Mouse (Mus musculus) spleen, adult 18-20 months (tissue): ENCODE measurements around the gene Tmem35b.
A peak's percentile ranks its signal among the peaks of the same experiment; 100 is the strongest.
"Not testable (repeated sequence)": the region's sequence is repeated elsewhere in the genome, so short reads cannot be mapped to it uniquely, and the experiment has no call there.

Experiments
- DNase-seq, 2 experiments: peaks; one replicate each; pipeline ENCODE4 v3.0.0; 2022; ENCODE audit warnings: mixed read lengths in 2 of 2

Tmem35b gene

GRCm38 (mm10) chr4:127123391-127123790 lies at the start of gene Tmem35b:
Gene Tmem35b (plus strand): TSS chr4:127123691.
- no peak for DNase-seq

DNA sequence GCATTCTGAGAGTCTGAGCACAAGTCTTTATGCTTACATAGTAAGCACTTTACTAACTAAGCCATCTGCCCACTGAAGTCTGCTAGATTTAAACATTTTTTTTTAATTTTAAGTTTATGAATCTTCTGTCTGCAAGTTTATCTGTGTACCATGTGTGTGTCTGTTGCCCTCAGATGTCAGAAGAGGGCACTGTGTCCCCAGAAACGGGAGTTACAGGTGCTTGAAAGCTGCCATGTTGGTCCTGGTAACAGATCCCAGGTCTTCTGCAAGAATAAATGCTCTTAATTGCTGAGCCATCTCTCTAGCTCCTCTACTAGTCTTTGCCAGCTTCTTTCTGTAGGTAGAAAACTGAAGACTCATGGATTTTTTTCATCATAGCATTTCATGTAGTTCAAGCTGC lies 48.6 kb upstream of the Tmem35b start:
- DNase-seq = no peak

DNA sequence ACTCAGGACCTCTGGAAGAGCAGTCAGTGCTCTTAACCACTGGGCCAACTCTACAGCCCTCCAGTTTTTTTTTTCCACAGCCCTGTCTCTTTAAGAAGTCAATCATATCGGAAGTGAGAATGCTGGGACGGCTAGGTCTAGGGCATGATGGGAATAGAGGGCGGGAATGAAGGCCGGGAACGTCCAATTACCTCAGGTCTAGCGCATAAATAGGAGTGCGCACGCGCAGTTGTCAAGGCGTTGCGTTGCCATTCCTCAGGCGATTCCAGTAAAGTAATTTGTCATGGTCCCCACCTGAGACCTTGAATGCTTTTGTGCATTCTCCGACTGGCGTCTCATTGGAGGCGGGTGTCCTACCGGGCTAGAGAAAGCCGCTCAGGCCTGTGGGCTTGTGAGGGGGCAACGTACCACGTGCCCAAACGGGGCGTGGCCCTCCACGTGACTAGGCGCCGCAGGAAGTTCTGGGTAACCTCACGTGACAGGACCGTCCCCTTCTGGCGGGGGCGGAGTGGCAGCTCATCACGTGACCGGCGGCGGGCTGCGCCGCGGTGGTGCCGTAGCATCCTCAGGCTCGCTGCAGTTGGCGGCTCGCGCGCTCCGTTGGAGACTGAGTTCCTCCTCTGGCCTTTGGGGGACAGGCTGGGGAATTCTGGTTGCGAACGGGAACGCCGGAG lies 46.5 kb upstream of the Tmem35b start, which contains the start of gene Zmym6:
TSS of gene Zmym6 (plus strand) at position 509 of the 674 bp plus-strand sequence.
- DNase-seq = peak; percentile 89 to 91

GRCm38 (mm10) chr4:127080806-127081205 lies 42.7 kb upstream of the Tmem35b start:
- no peak for DNase-seq

DNA sequence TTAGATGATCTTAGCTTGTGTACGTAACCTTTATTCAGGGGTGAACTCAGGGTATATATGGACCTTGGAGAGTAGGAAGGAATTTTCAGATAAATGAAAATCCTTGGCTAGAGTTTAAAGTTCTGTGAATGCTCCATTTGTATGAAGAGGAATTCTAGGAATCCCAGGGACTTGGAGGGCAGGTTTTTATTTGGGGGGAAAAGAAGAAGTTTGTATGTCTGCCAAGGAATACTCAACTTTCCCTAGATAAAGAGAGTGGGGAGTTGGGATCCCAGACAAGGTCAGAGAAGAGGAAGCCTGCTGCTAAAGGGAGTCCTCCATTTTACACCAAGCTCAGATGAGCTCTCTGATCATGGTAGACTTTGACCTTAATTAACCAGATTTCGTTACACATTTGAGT lies 40.4 kb upstream of the Tmem35b start:
- no peak for DNase-seq

GRCm38 (mm10) chr4:127085761-127086160 lies 37.7 kb upstream of the Tmem35b start:
- no peak for DNase-seq

GRCm38 (mm10) chr4:127091188-127091587 lies 32.3 kb upstream of the Tmem35b start:
- no peak for DNase-seq

DNA sequence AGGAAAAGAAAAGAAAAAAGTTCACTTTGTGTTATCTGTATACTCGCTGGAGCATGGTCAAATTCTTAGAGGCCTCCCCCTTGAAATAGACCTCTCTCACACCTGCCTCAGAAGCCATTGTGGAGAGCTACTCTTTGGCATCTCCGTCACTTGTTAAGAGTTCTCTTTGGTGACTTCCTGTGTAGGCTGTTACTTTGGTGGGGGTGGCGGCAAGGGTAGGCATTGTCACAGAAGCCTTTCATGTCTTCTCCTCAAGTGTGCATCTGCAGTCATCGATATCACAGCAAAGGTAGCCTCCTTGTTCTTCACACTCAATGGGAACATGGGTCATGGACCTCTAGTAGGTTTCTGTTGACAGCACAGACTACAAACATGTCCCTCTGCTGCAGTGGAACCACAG lies 28.4 kb upstream of the Tmem35b start:
- DNase-seq = no peak

GRCm38 (mm10) chr4:127099552-127099951 lies 23.9 kb upstream of the Tmem35b start:
- DNase-seq = not testable (repeated sequence)

GRCm38 (mm10) chr4:127107566-127107965 lies 15.9 kb upstream of the Tmem35b start:
- no peak for DNase-seq

- no peak for DNase-seq
Observed at GRCm38 (mm10) chr4:127110570-127110969, 12.9 kb upstream of the Tmem35b start.

GRCm38 (mm10) chr4:127124331-127124730 lies 840 bp downstream of the Tmem35b start:
- no peak for DNase-seq

GRCm38 (mm10) chr4:127125834-127126463 lies 2.5 kb downstream of the Tmem35b start:
- DNase-seq = peak; percentile 81 to 89

GRCm38 (mm10) chr4:127134687-127135086 lies 11.2 kb downstream of the Tmem35b start:
- DNase-seq = no peak

GRCm38 (mm10) chr4:127137591-127137990 lies 14.1 kb downstream of the Tmem35b start:
- no peak for DNase-seq

DNA sequence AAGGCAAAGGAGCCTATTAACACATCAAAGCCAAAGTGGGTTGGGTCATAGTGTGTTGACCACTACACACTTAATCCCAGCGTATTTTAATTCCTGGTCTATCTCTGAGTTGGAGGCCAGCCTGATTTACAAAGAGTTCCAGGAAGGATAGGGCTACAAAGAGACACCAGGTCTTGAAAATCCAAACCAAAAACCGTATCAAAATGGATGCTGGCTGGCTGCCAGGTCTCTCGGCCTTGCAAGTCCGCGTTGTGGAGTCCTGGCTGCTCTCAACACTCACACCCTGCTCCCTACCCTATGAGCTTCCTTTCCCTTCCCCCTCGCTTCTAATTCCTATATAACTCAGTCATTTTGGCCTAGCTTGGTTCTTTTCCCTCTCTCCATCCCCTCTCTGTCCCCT lies 15.0 kb downstream of the Tmem35b start:
- DNase-seq = no peak

DNA sequence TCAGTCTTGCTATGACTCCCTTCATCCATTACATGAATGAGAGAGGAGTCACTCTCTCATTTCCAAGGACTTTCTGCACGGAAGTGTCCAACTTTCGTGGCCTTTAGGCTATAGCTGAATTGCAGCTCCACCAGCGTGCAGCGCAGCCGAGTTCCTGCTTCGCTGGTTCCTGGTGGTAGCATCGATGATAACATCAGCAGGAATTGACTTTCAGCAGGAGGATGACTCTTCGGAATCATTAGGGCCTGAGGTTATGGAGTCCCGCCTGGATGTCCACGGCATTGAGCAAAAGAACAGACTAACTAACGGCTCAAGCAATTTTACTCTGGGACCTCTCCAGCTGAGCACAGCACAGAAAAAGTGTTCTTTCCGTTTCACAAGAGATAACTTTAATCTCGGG lies 26.5 kb downstream of the Tmem35b start:
- no peak for DNase-seq

DNA sequence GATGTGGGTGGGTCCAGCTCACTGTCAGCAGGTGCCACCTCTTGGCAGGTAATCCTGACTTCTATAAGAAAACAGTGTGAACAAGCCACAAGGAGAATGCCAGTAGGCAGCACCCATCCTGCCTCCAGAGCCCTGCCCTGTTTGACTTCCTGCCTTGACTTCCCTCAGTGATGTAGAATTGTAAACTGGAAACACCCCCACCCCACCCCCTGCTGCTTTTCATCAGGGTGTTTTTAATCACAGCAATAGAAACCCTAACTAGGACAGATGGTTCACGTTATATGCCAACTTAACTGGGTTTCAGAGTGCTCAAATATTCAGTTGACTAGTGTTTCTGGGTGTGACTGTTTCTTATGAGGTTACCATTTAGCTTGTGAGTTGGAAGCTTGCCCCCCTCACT lies 29.9 kb downstream of the Tmem35b start:
- no peak for DNase-seq

DNA sequence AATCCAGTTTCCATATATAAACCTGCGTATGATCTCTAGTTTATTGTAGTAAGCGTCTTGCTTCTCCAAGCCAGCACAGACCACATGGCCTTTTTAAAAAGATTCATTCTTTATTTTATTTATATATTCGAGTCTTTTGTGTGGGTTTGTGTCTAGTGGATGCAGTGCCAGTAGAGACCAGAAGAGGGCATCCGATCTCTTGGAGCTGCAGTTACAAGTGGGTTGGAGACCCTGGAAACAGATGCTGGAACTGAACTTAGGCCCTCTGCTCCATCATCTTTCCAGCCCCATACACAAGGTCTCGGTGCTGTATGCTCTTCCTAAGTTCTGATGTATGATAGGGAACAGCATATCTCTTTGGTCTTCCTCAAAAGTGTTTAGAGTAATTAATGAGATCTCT lies 32.3 kb downstream of the Tmem35b start:
- DNase-seq = no peak

- no peak for DNase-seq
Observed at GRCm38 (mm10) chr4:127157746-127158145, 34.3 kb downstream of the Tmem35b start.

DNA sequence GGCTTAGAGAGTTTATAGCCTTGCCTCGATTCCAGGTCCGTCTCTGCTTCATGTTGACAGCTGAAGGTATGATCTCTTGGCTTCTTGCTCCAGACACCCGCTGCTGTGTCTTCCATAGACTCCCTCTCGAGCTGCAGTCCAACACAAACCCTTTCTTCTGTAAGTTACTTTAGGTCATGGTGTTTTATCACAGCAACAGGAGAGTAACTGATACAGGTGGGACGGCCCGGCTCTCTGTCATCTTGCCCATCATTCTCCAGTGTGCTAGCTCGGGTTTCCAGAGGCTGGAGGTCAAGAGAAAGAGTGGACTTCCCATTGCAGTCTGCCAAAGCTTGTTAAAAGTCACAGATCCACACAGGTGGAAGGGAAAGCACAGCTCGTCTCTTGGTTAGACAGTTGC lies 40.4 kb downstream of the Tmem35b start:
- DNase-seq = no peak

GRCm38 (mm10) chr4:127167096-127167495 lies 43.6 kb downstream of the Tmem35b start:
- DNase-seq = no peak

- DNase-seq = no peak
Observed at GRCm38 (mm10) chr4:127167731-127168130, 44.2 kb downstream of the Tmem35b start.

GRCm38 (mm10) chr4:127168211-127168913 lies 44.9 kb downstream of the Tmem35b start:
- peak; percentile 6 to 28 for DNase-seq
